8 mouse cellular contexts compared by ENCODE assay signal in the genomic region with DNA sequence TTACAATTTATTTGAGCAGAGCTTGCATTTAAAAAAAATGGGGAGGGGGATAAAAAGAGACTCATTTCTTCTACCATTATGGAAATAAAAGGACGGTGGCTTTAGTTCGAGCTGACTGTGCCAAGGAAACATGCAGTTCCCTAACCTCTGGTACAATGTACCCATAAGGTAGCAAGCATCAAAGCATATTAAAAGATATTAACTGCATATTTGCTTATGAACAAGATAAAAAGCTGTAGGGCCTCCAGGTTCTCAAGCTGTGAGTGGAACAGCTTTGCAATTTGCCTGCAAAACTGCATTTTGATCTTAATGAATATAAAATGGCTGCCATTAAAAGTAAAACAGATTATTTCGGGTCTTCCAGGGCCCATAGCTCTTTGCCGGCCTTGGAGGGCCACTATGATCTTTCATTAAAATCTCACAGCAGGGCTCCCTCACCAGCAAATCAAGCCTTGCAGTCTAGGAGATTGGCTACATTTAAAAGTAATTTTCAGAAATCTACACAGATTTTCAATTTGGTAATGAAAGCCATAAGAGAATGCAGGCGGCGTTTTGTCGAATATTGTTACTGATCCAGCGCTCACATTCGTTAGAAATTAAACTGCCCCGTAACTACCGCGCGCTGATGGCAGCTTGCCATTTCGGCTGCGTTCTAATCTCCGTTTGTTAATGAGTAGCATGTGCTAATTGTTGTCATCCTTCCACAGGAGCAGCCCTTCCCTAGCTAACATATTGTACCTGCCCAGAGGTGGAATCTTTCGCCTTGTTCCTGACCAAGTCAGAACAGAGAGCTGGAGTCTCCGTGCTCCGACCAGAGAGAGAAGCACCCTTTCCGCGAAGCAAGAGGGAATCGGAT.
DNase-seq lines count a peak whose midpoint lies in the region; ATAC-seq and TF ChIP-seq lines count a peak whose summit lies in the region.

No protein-coding gene starts in this region.

- TF ChIP-seq POLR2A in olfactory bulb, adult 2 months (IDR thresholded peaks at IDR 0.05; ENCODE audit: insufficient read depth, low read depth, low read length), result no peak

- intact Hi-C loops in gastrocnemius, postnatal 14 days (cut with DNase I; ENCODE audit: low total_unique reads), result no loop called here

- H3K27ac ChIP-seq in olfactory bulb, adult 2 months (ENCODE audit: insufficient read depth, low read depth, low read length), result 0 out of 2 replicates have a peak overlapping the region, but pooled peaks have one; percentile 2

- 36% methylated on average over 22 of the region's 22 CpGs for WGBS in olfactory bulb, adult 2 months

- TF ChIP-seq CTCF in olfactory bulb, adult 2 months (IDR thresholded peaks at IDR 0.05; ENCODE audit: insufficient read depth, low read depth, low read length), result no peak

- 0 out of 2 replicates have a peak, but pooled peaks cover 2% of the 10 kb centered on the region for H3K4me1 ChIP-seq in olfactory bulb, adult 2 months (ENCODE audit: control insufficient read depth, insufficient read depth, low read length)

- peak; percentile 19 to 32 for DNase-seq in left cerebral cortex, adult 18-20 months (ENCODE audit: low spot score in 2 of 2)
- no peak for DNase-seq in left cerebral cortex, adult 11 months (ENCODE audit: low spot score)
- peak; percentile 24 for DNase-seq in layer of hippocampus, adult 9-10 months (ENCODE audit: low spot score)
- DNase-seq in urinary bladder, postnatal 25 days (ENCODE audit: low spot score), result no peak
- no peak for DNase-seq in spleen, postnatal 14 days (ENCODE audit: low spot score in 2 of 2)
- DNase-seq in gastrocnemius, postnatal 14 days, result no peak

- peak; percentile 66; the same call in 1 of the 2 replicates for ATAC-seq in frontal cortex, adult (ENCODE audit: low TSS enrichment)

- peak overlapping the region; percentile 15 for H3K4me3 ChIP-seq in olfactory bulb, adult 2 months (ENCODE audit: insufficient read depth, low read depth, low read length)

Comparison
In these comparisons a context has a peak if more than half of its experiments do, and no peak if none do; other contexts are left out.
1. DNase-seq: peak in left cerebral cortex, adult 18-20 months (2 of 2) and layer of hippocampus, adult 9-10 months (single experiment); none in left cerebral cortex, adult 11 months (single experiment), urinary bladder, postnatal 25 days (single experiment), spleen, postnatal 14 days (0 of 2) and gastrocnemius, postnatal 14 days (single experiment).